Mouse (Mus musculus): ENCODE data around the gene Ubash3a. TPM values are rescaled to one million over a fixed set of nuclear protein-coding genes. Genes with fewer than 3 reads are reported as not detected.

Ubash3a gene
- polyA plus RNA-seq, 1 experiment from 2014 or later: 0.28 TPM

DNA sequence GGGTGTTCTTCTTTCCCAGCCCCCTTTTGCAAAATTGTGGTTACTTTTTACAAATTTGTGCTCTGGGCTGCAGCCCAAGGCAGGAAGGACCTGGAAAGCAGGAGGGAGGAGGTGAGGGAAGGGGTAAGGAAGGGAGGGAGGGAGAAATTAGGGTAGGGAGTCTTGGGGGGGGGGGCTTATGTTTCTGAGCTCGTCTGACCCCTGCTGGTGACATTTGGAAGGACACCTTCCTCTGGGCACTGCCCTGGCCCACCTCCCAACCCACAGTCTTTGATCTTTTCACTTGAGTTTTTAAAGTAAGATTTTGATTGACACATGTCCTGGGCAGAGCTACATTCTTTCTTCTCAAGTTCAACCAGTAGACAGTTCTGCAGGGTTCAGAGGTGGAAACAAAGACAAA lies 35.1 kb downstream of the Ubash3a start:
- H3K9ac ChIP-seq: no peak overlapping the region
- no peak overlapping the region for H3K27ac ChIP-seq (replicated peaks)
- 0% methylated on average over 1 of the region's 1 CpGs for WGBS
- H3K9me3 ChIP-seq (replicated peaks): no peaks in the 10 kb centered on the region
- ATAC-seq (ENCODE audit: insufficient number of reproducible peaks, low FRiP score, low TSS enrichment, low read depth): no peak
- H3K4me2 ChIP-seq (replicated peaks): no peak overlapping the region
- no peaks in the 10 kb centered on the region for H3K4me1 ChIP-seq
- no peaks in the 10 kb centered on the region for H3K27me3 ChIP-seq
- no peaks in the 10 kb centered on the region for H3K36me3 ChIP-seq
- H3K4me3 ChIP-seq (replicated peaks): no peak overlapping the region

DNA sequence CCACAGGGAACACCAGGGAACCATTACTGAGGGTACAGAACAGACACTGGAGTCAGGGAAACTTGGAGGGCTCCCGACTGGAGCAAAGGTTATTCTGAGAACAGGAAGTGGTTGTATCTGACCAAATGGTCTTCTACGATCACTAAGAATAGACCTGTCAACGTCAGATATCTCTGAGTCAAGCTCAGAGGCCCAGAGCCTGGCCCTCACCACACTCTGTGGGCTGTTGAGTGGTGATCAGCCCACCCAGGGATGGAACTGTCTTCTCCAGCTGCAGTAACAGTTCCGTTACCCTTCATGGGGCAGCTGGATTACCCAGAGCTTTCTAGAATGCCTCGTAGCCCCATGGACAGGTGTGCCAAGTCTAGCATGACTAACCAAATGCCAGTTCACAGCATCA lies 37.6 kb downstream of the Ubash3a start:
- ATAC-seq (ENCODE audit: insufficient number of reproducible peaks, low FRiP score, low TSS enrichment, low read depth): no peak
- H3K4me3 ChIP-seq (replicated peaks): no peak overlapping the region

DNA sequence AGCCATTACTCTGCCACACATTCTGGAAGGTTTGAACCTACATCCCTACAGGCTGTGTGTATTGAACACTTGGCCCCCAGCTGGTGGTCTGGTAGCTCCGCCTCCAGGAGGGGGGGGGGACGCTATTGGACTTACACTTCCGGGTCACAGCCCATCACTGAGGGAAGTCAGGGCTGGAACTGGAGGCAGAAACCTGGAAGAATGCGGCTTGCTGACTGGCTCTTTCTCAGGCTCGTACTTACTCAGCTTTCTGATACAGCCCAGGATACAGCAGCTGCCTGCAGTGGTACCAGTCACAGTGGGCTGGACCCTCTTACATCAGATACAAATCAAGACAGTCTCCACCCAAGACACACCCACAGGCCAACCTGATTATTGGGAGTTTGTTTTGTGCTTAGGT lies 39.5 kb downstream of the Ubash3a start:
- H3K27ac ChIP-seq (replicated peaks): no peak overlapping the region
- ATAC-seq (ENCODE audit: insufficient number of reproducible peaks, low FRiP score, low TSS enrichment, low read depth): no peak
- no peak overlapping the region for H3K4me2 ChIP-seq (replicated peaks)
- 49% methylated on average over 5 of the region's 5 CpGs for WGBS
- H3K4me1 ChIP-seq: no peaks in the 10 kb centered on the region
- no peaks in the 10 kb centered on the region for H3K9me3 ChIP-seq (replicated peaks)
- H3K9ac ChIP-seq: no peak overlapping the region
- no peaks in the 10 kb centered on the region for H3K36me3 ChIP-seq
- H3K27me3 ChIP-seq: no peaks in the 10 kb centered on the region
- no peak overlapping the region for H3K4me3 ChIP-seq (replicated peaks)

More for the DNA sequence above, 37.6 kb downstream of the Ubash3a start:
- H3K27me3 ChIP-seq: no peaks in the 10 kb centered on the region
- WGBS: 72% methylated on average over 5 of the region's 5 CpGs
- H3K27ac ChIP-seq (replicated peaks): no peak overlapping the region
- no peak overlapping the region for H3K4me2 ChIP-seq (replicated peaks)
- no peak overlapping the region for H3K9ac ChIP-seq
- no peaks in the 10 kb centered on the region for H3K36me3 ChIP-seq
- no peaks in the 10 kb centered on the region for H3K9me3 ChIP-seq (replicated peaks)
- no peaks in the 10 kb centered on the region for H3K4me1 ChIP-seq

- no peaks in the 10 kb centered on the region for H3K9me3 ChIP-seq (replicated peaks)
- no peak overlapping the region for H3K9ac ChIP-seq
- H3K4me1 ChIP-seq: peaks cover 4% of the 10 kb centered on the region
- H3K36me3 ChIP-seq: no peaks in the 10 kb centered on the region
- 57% methylated on average over 5 of the region's 5 CpGs for WGBS
- no peaks in the 10 kb centered on the region for H3K27me3 ChIP-seq
- no peak overlapping the region for H3K27ac ChIP-seq (replicated peaks)
- H3K4me2 ChIP-seq (replicated peaks): 0 out of 2 replicates have a peak overlapping the region, but pooled peaks have one; percentile 17
- ATAC-seq (ENCODE audit: insufficient number of reproducible peaks, low FRiP score, low TSS enrichment, low read depth): no peak
- no peak overlapping the region for H3K4me3 ChIP-seq (replicated peaks)
Measured at GRCm38 (mm10) chr17:31253951-31254350, 46.3 kb downstream of the Ubash3a start.

DNA sequence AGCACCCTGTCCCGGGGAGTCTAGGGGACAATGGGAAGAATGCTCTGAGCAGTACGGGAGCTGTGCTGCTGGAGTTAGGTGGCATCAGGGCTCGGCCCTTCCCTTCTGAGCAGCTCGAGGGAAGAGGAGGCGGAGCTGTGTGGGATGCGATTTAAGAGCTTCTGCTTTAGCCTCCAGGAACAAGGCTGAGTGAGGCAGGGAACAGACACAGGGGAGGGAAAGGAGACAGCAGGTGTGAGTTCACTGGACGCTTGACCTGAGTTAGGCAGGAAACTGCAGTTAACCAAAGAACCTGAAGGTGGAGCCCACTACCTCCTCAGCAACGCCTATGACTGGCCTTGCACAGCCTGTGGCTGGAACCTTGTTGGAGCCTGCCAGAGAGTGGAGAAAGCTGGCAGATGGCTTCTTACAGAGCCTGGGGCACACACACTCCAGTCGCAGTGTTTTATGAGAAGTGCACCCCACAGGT lies 46.8 kb downstream of the Ubash3a start:
- peak overlapping the region; percentile 17; the same call in 1 of the 2 replicates for H3K4me2 ChIP-seq (replicated peaks)

GRCm38 (mm10) chr17:31257149-31257548 lies 49.5 kb downstream of the Ubash3a start:
- H3K4me1 ChIP-seq: peaks cover 4% of the 10 kb centered on the region
- no peak overlapping the region for H3K9ac ChIP-seq
- no peaks in the 10 kb centered on the region for H3K27me3 ChIP-seq
- H3K4me2 ChIP-seq (replicated peaks): no peak overlapping the region
- 64% methylated on average over 1 of the region's 1 CpGs for WGBS
- H3K9me3 ChIP-seq (replicated peaks): no peaks in the 10 kb centered on the region
- no peaks in the 10 kb centered on the region for H3K36me3 ChIP-seq
- no peak overlapping the region for H3K27ac ChIP-seq (replicated peaks)
- no peak overlapping the region for H3K4me3 ChIP-seq (replicated peaks)
- ATAC-seq (ENCODE audit: insufficient number of reproducible peaks, low FRiP score, low TSS enrichment, low read depth): no peak

More for the DNA sequence above, 46.8 kb downstream of the Ubash3a start:
- peaks cover 4% of the 10 kb centered on the region for H3K4me1 ChIP-seq
- H3K4me3 ChIP-seq (replicated peaks): no peak overlapping the region
- 6% methylated on average over 8 of the region's 9 CpGs for WGBS
- ATAC-seq (ENCODE audit: insufficient number of reproducible peaks, low FRiP score, low TSS enrichment, low read depth): no peak
- no peak overlapping the region for H3K27ac ChIP-seq (replicated peaks)
- H3K9ac ChIP-seq: no peak overlapping the region
- no peaks in the 10 kb centered on the region for H3K27me3 ChIP-seq
- no peaks in the 10 kb centered on the region for H3K9me3 ChIP-seq (replicated peaks)
- no peaks in the 10 kb centered on the region for H3K36me3 ChIP-seq

- no peak for ATAC-seq (ENCODE audit: insufficient number of reproducible peaks, low FRiP score, low TSS enrichment, low read depth)
- H3K27ac ChIP-seq (replicated peaks): no peak overlapping the region
- no peaks in the 10 kb centered on the region for H3K36me3 ChIP-seq
- H3K4me2 ChIP-seq (replicated peaks): no peak overlapping the region
- H3K9ac ChIP-seq: no peak overlapping the region
- peaks cover 4% of the 10 kb centered on the region for H3K4me1 ChIP-seq
- 83% methylated on average over 12 of the region's 12 CpGs for WGBS
- no peaks in the 10 kb centered on the region for H3K9me3 ChIP-seq (replicated peaks)
- no peaks in the 10 kb centered on the region for H3K27me3 ChIP-seq
- H3K4me3 ChIP-seq (replicated peaks): no peak overlapping the region
Measured at GRCm38 (mm10) chr17:31257898-31258297, 50.2 kb downstream of the Ubash3a start.

- Histone ChIP-seq H3K4me1 (peaks cover 4% of the 10 kb centered on the region), H3K9me3 (replicated peaks) (no peaks in the 10 kb centered on the region), H3K27me3 (no peaks in the 10 kb centered on the region), H3K4me2 (replicated peaks) (no peak overlapping the region), H3K4me3 (replicated peaks) (no peak overlapping the region), H3K36me3 (no peaks in the 10 kb centered on the region), H3K27ac (replicated peaks) (no peak overlapping the region), H3K9ac (no peak overlapping the region)
- 69% methylated on average over 9 of the region's 9 CpGs for WGBS
- ATAC-seq (ENCODE audit: insufficient number of reproducible peaks, low FRiP score, low TSS enrichment, low read depth): no peak
Measured at GRCm38 (mm10) chr17:31258310-31258865, 50.7 kb downstream of the Ubash3a start.

DNA sequence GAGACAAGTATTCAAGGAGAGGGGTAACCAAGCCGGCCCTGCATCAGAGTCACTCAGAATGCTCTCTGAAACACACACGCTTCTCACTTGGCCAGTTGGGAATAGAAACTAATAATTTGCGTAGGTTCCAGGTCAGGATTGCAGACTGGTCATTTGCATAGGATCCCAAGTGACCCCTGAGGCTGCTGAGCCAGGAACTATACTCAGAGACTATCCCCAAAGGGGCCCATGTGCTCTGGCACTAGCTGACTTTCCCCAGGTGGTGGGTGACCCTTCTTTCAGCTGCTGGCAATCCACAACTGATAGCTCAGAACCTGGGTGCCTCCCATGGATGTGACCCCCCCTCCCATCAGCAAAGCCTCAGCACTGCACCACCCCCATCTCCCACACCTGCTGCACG lies 51.5 kb downstream of the Ubash3a start:
- Histone ChIP-seq H3K4me1 (peaks cover 4% of the 10 kb centered on the region), H3K4me2 (replicated peaks) (no peak overlapping the region), H3K9me3 (replicated peaks) (no peaks in the 10 kb centered on the region), H3K4me3 (replicated peaks) (no peak overlapping the region), H3K27ac (replicated peaks) (no peak overlapping the region), H3K9ac (no peak overlapping the region), H3K27me3 (no peaks in the 10 kb centered on the region), H3K36me3 (no peaks in the 10 kb centered on the region)
- WGBS: 78% methylated on average over 4 of the region's 4 CpGs
- ATAC-seq (ENCODE audit: insufficient number of reproducible peaks, low FRiP score, low TSS enrichment, low read depth): no peak

- no peak overlapping the region for H3K4me3 ChIP-seq (replicated peaks)
- H3K27me3 ChIP-seq: no peaks in the 10 kb centered on the region
- H3K9ac ChIP-seq: no peak overlapping the region
- no peaks in the 10 kb centered on the region for H3K4me1 ChIP-seq
- no peaks in the 10 kb centered on the region for H3K9me3 ChIP-seq (replicated peaks)
- H3K27ac ChIP-seq (replicated peaks): no peak overlapping the region
- 66% methylated on average over 4 of the region's 4 CpGs for WGBS
- no peak overlapping the region for H3K4me2 ChIP-seq (replicated peaks)
- no peak for ATAC-seq (ENCODE audit: insufficient number of reproducible peaks, low FRiP score, low TSS enrichment, low read depth)
- no peaks in the 10 kb centered on the region for H3K36me3 ChIP-seq
Measured at GRCm38 (mm10) chr17:31259825-31260224, 52.2 kb downstream of the Ubash3a start.

DNA sequence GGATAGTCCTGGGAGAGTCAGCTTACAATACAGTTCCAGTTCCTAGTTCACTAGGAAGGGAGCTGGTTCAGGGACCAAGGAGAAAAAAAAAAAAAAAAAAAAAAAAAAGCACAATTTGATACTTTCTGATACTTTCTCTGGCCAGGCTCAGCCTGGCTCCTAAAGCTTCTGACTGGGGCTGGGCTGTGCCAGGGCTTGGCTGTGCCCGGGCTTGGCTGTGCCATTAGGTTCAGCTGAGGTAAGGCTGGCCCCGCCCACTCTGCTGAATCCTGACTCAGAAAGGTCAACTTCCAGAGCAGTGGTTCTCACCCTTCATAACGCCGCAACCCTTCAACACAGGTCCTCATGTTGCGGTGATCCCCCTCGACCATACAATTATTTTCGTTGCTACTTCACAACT lies 52.8 kb downstream of the Ubash3a start:
- no peak for ATAC-seq (ENCODE audit: insufficient number of reproducible peaks, low FRiP score, low TSS enrichment, low read depth)
- no peaks in the 10 kb centered on the region for H3K36me3 ChIP-seq
- no peak overlapping the region for H3K4me3 ChIP-seq (replicated peaks)
- no peak overlapping the region for H3K4me2 ChIP-seq (replicated peaks)
- 78% methylated on average over 7 of the region's 7 CpGs for WGBS
- H3K4me1 ChIP-seq: 0 out of 2 replicates have a peak, but pooled peaks cover 4% of the 10 kb centered on the region
- no peaks in the 10 kb centered on the region for H3K27me3 ChIP-seq
- H3K9ac ChIP-seq: no peak overlapping the region
- H3K9me3 ChIP-seq (replicated peaks): no peaks in the 10 kb centered on the region
- H3K27ac ChIP-seq (replicated peaks): no peak overlapping the region

DNA sequence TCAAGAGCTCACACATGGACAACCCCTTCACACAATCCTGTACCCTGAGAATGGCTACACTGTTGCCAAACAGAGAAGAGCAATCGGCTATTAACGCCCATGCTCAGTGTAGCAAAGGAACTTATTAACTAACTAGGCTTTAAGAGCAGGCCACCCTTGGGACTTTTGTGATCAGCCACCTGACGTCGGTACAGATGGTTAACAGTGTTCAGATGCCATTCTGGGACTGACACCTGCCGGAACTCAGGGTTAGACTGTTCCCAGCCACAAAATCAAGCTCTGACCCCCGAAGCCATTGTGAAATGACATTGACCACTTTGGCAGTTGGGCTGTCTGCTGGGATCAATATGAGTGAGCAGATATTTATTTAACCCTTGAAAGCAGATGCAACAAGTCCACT lies 53.7 kb downstream of the Ubash3a start:
- Histone ChIP-seq H3K4me3 (replicated peaks) (no peak overlapping the region), H3K4me2 (replicated peaks) (no peak overlapping the region), H3K36me3 (no peaks in the 10 kb centered on the region), H3K4me1 (0 out of 2 replicates have a peak, but pooled peaks cover 4% of the 10 kb centered on the region), H3K27ac (replicated peaks) (no peak overlapping the region), H3K9me3 (replicated peaks) (no peaks in the 10 kb centered on the region), H3K9ac (no peak overlapping the region), H3K27me3 (no peaks in the 10 kb centered on the region)
- WGBS: 80% methylated on average over 6 of the region's 6 CpGs
- no peak for ATAC-seq (ENCODE audit: insufficient number of reproducible peaks, low FRiP score, low TSS enrichment, low read depth)
